Mouse (Mus musculus) C2C12 (cell line): ENCODE results near the gene Ccdc121. TPM values are rescaled to one million over a fixed set of nuclear protein-coding genes. Genes with fewer than 3 reads are reported as not detected.

Source experiments
- H3K27me3 ChIP-seq: one replicate; pipeline ENCODE4 v1.6.1; 2011; ENCODE audit not compliant: control insufficient read depth, insufficient read depth, insufficient read length
- H3K36me3 ChIP-seq: one replicate; pipeline ENCODE4 v1.6.1; 2011; ENCODE audit not compliant: control insufficient read depth, insufficient read depth
- H3K4me3 ChIP-seq: one replicate; pipeline ENCODE4 v1.5.1; 2011; ENCODE audit warnings: mild to moderate bottlenecking, control low read depth; ENCODE audit not compliant: poor library complexity, insufficient read depth, severe bottlenecking
- H3K79me2 ChIP-seq: one replicate; pipeline ENCODE4 v1.6.1; 2011; ENCODE audit not compliant: control insufficient read depth, insufficient read depth
- H3K79me3 ChIP-seq: one replicate; pipeline ENCODE4 v1.6.1; 2011; ENCODE audit warnings: low read depth, control low read depth
- H3ac ChIP-seq: one replicate; pipeline ENCODE3; 2011; ENCODE audit warnings: low read depth; ENCODE audit not compliant: control insufficient read depth, insufficient read length
- CEBPB ChIP-seq: IDR thresholded peaks from one replicate; pipeline ENCODE4 v1.6.1; 2011; ENCODE audit warnings: low read depth, mild to moderate bottlenecking, control low read depth, moderate library complexity
- CTCF ChIP-seq: IDR thresholded peaks from one replicate; pipeline ENCODE4 v1.5.1; 2011; ENCODE audit not compliant: control insufficient read depth, insufficient read depth, insufficient read length
- FOSL1 ChIP-seq: IDR thresholded peaks from one replicate; pipeline ENCODE4 v1.8.0; 2011; ENCODE audit warnings: mild to moderate bottlenecking, low read length; ENCODE audit not compliant: poor library complexity, insufficient read depth, severe bottlenecking
- MAX ChIP-seq: IDR thresholded peaks from one replicate; pipeline ENCODE4 v1.6.1; 2011; ENCODE audit warnings: mild to moderate bottlenecking, control low read depth
- MYOD1 ChIP-seq: IDR thresholded peaks from one replicate; pipeline ENCODE4 v1.6.1; 2011; ENCODE audit warnings: low read depth; ENCODE audit not compliant: control insufficient read depth, insufficient read length
- MYOG ChIP-seq: IDR thresholded peaks from one replicate; pipeline ENCODE4 v1.6.1; 2011; ENCODE audit not compliant: control insufficient read depth, insufficient read length; ENCODE audit errors: extremely low read depth
- USF1 ChIP-seq: IDR thresholded peaks from one replicate; pipeline ENCODE4 v1.6.1; 2011; ENCODE audit warnings: low read depth, mild to moderate bottlenecking, control low read depth, moderate library complexity
- polyA plus RNA-seq: library from polyadenylated mRNA; unstranded; fragments of >200 nt; fragmentation: generic; extraction: Trizol; gene quantifications from one replicate; pipeline ENCODE4 v1.2.1, GENCODE M21; 2012; ENCODE audit warnings: missing spikeins

The Ccdc121 gene
- polyA plus RNA-seq, 1 experiment = not detected

DNA sequence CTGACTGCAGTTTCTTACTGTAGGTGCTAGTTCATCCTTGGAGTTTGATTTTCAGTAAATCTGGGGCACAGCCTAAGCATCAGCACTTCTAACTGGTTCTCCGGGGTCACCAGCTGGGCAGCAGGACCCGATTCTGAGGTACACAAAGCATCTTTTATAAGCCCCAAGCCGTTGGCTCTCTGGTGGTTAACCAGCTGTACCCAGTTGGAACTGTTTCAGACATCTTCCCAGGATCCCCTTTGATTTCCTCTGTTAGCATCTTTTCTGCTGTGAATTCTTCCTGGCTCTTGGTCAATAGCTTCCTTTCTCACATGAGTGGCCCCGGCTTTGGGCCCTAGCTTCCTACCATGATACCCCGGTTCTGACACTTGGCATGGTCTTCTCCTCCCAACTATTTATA, 26.6 kb downstream of the Ccdc121 start:
- H3K79me3 ChIP-seq = no peaks in the 10 kb centered on the region
- H3K36me3 ChIP-seq = no peaks in the 10 kb centered on the region
- no peaks in the 10 kb centered on the region for H3K27me3 ChIP-seq
- no peak overlapping the region for H3ac ChIP-seq
- H3K79me2 ChIP-seq = no peaks in the 10 kb centered on the region
- TF ChIP-seq FOSL1 (no peak), MAX (no peak), USF1 (no peak), MYOG (no peak), CTCF (no peak), CEBPB (no peak), MYOD1 (no peak)
- no peak overlapping the region for H3K4me3 ChIP-seq

DNA sequence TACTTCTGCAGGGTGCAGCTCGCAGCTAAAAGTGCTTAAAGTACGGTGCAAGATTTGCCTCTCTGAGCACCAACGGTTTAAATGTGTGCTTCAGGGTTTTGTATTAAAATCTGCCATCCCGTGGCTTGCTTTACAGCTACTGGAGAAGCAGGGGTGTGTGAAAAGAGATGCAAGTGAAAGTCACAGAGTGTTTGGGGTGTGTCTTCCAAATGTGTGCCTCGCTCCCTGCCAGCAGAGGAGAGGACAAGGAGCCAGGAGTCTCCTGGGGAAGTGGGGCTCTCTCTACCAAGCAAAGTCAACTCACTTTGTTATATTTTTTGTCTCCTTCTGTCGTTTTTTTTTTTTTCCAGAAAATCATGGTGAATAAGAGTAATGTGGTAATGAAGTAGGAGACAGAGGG, 34.7 kb downstream of the Ccdc121 start:
- Histone ChIP-seq H3K4me3 (no peak overlapping the region), H3K27me3 (no peaks in the 10 kb centered on the region), H3K36me3 (no peaks in the 10 kb centered on the region), H3ac (no peak overlapping the region), H3K79me2 (no peaks in the 10 kb centered on the region), H3K79me3 (no peaks in the 10 kb centered on the region)
- TF ChIP-seq CEBPB = no peak
- TF ChIP-seq MAX = no peak

DNA sequence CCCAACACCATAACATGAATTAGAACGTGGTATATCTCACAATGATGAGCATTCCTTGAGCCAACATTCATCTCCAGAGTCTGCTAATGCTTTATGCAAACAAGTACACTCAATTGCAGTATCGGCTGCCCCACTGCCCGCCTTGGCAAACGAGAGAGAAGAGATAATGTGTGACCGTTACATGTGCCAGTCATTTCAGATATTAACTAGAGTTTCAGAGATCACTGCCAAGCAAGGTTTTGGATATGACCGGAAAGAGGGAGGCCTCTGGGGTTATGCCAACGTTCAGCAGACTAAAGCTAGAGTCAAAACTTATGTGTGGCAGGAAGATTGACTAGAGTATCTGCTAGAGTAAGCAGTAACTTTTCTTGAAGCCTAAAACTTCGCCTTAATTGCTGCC, 35.1 kb downstream of the Ccdc121 start:
- TF ChIP-seq MYOG (no peak), MAX (no peak), USF1 (no peak), CEBPB (no peak), MYOD1 (no peak), CTCF (no peak), FOSL1 (no peak)
- Histone ChIP-seq H3K79me3 (no peaks in the 10 kb centered on the region), H3K36me3 (no peaks in the 10 kb centered on the region), H3ac (no peak overlapping the region), H3K79me2 (no peaks in the 10 kb centered on the region), H3K27me3 (no peaks in the 10 kb centered on the region), H3K4me3 (no peak overlapping the region)

DNA sequence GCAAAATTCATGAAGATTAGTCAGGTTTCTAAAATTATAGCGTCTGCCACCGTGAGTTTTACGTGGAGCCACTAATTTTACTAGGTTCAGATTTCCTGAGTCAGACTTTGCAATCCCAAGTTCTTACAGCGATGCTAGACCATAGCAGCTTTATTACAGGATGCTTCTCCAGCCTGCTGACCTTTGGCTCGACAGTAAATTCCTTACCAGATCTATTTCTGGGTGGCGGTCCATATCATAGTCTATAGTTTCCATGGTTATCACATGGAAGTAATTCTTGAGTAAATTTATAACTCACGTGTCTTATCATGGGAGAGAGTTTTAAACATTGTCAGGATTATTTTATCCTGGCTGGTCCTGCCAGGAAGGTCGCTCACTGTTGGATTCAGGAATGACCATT, 41.8 kb downstream of the Ccdc121 start:
- Histone ChIP-seq H3K4me3 (no peak overlapping the region), H3K36me3 (no peaks in the 10 kb centered on the region), H3K79me2 (no peaks in the 10 kb centered on the region), H3K27me3 (no peaks in the 10 kb centered on the region), H3ac (no peak overlapping the region), H3K79me3 (no peaks in the 10 kb centered on the region)
- no peak for TF ChIP-seq MYOD1
- no peak for TF ChIP-seq MYOG
- TF ChIP-seq FOSL1 = no peak
- no peak for TF ChIP-seq CTCF
- TF ChIP-seq CEBPB = no peak
- TF ChIP-seq MAX = no peak

DNA sequence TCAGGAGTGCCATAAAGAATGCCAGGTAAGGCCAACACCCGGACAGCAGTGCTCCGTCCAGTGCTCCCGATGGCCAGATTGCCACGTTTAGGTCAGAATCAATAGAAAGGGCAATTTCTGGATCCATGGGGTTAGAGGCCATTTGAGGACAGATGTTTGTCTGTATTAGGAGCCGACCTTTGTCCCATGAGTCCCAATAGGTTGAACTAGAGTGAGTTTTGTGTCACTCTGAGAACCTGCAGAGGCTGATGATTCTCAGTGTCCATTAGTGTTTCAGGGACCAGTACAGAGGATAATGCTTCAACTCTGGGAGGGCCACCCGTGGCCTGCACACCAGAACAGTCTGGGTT, 44.0 kb downstream of the Ccdc121 start:
- TF ChIP-seq USF1 = no peak
- no peak for TF ChIP-seq MYOD1
- TF ChIP-seq CTCF = no peak
- no peak for TF ChIP-seq CEBPB
- TF ChIP-seq FOSL1 = no peak
- TF ChIP-seq MYOG = no peak
- TF ChIP-seq MAX = no peak
- Histone ChIP-seq H3ac (no peak overlapping the region), H3K36me3 (no peaks in the 10 kb centered on the region), H3K79me2 (no peaks in the 10 kb centered on the region), H3K4me3 (no peak overlapping the region), H3K27me3 (no peaks in the 10 kb centered on the region), H3K79me3 (no peaks in the 10 kb centered on the region)

DNA sequence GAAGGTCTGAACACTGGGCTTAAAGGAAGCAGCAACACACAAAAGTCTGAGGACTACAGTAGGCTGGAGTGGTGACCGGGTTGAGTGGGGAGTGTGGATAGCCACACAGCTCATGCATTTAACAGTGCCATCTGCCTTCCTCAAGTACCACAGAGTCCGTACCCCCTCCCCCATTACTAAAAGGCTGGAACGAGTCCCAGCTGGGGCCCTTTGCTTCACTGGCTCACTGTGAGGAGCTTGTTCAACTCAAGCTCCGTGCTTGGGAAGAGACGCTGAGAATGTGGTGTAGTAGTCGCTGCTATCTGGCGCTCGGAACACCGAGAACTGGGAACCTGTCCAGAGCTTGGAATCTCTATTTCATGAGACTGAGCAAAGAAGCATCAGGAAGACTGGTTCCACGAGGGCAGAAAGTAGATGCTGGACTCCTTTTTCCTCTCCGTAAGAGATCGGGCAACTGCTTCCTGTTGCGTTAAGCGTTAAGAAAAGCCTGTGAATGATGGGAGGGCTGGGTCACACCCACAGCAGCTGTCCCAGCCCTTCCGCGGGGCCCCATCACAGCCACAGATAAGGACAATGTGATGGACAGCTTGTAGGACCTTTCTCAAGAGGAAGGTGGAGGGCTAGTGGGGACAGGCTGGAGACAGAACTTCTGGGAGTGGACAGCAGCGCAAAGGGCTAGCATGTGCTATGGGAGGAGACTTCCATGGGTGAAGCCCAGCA, 44.5 kb downstream of the Ccdc121 start:
- no peaks in the 10 kb centered on the region for H3K79me2 ChIP-seq
- no peaks in the 10 kb centered on the region for H3K36me3 ChIP-seq
- H3ac ChIP-seq = no peak overlapping the region
- no peaks in the 10 kb centered on the region for H3K27me3 ChIP-seq
- H3K79me3 ChIP-seq = no peaks in the 10 kb centered on the region
- no peak for TF ChIP-seq CTCF
- no peak for TF ChIP-seq MYOG
- no peak overlapping the region for H3K4me3 ChIP-seq
